Mouse (Mus musculus) stomach, embryonic 16.5 days (tissue): Measurements from ENCODE around the gene Kdm8. TPM values are rescaled to one million over a fixed set of nuclear protein-coding genes. Genes with fewer than 3 reads are reported as not detected.

Source experiments
- ATAC-seq: fragments of 200-750 bp; cut with Nextera tagmentation; 2 replicates; pipeline ENCODE4 v1.8.0; 2017; ENCODE audit warnings: moderate number of reproducible peaks, moderate TSS enrichment; ENCODE audit not compliant: insufficient read depth, low FRiP score
- H3K27ac ChIP-seq: fragments of 300-500 bp; sonication (generic); 2 replicates; pipeline ENCODE4 v1.5.1; 2014; ENCODE audit warnings: low read length
- H3K27me3 ChIP-seq: fragments of 300-500 bp; sonication (generic); 2 replicates; pipeline ENCODE4 v1.6.1; 2014; ENCODE audit warnings: low read length, control low read depth, mixed read lengths; ENCODE audit not compliant: control insufficient read depth, insufficient read depth
- H3K36me3 ChIP-seq: fragments of 300-500 bp; sonication (generic); 2 replicates; pipeline ENCODE4 v1.6.1; 2014; ENCODE audit warnings: low read length; ENCODE audit not compliant: control insufficient read depth, insufficient read depth
- H3K4me1 ChIP-seq: fragments of 300-500 bp; sonication (generic); 2 replicates; pipeline ENCODE4 v1.6.1; 2014; ENCODE audit warnings: low read length, control low read depth, mixed read lengths; ENCODE audit not compliant: control insufficient read depth, insufficient read depth
- H3K4me2 ChIP-seq: fragments of 300-500 bp; sonication (generic); 2 replicates; pipeline ENCODE4 v1.6.1; 2014; ENCODE audit warnings: low read depth, low read length, mixed read lengths
- H3K4me3 ChIP-seq: fragments of 300-500 bp; sonication (generic); replicated peaks from 2 replicates; pipeline ENCODE4 v1.5.1; 2014; ENCODE audit warnings: mild to moderate bottlenecking, low read length
- H3K9ac ChIP-seq: fragments of 300-500 bp; sonication (generic); 2 replicates; pipeline ENCODE4 v1.6.1; 2014; ENCODE audit warnings: low read length
- H3K9me3 ChIP-seq: fragments of 300-500 bp; sonication (generic); replicated peaks from 2 replicates; pipeline ENCODE4 v1.6.1; 2016; ENCODE audit warnings: low read length, control low read depth; ENCODE audit not compliant: control insufficient read depth
- WGBS: fragments of 180-500 bp; shearing (Covaris S2); extraction: QIAGEN DNeasy Blood & Tissue Kit; methylation state at CpG from one replicate; pipeline ENCODE4 v1.1.7; 2014; 5-methylcytosine and 5-hydroxymethylcytosine counted together
- polyA plus RNA-seq: library from polyadenylated mRNA; unstranded; fragments of >200 nt; fragmentation: Nextera tagmentation; extraction: Ambion mirVana; gene quantifications from 2 replicates; pipeline ENCODE4 v1.2.1, GENCODE M21; 2015

Gene Kdm8
- polyA plus RNA-seq, 1 experiment from 2014 or later: 8.7 TPM

GRCm38 (mm10) chr7:125488706-125489105 lies 44.2 kb downstream of the Kdm8 start:
- Histone ChIP-seq H3K4me3 (no peak overlapping the region), H3K9me3 (no peaks in the 10 kb centered on the region), H3K9ac (no peak overlapping the region), H3K27me3 (no peaks in the 10 kb centered on the region), H3K36me3 (no peaks in the 10 kb centered on the region), H3K4me1 (peaks cover 19% of the 10 kb centered on the region), H3K27ac (no peak overlapping the region), H3K4me2 (no peak overlapping the region)
- WGBS: 82% methylated on average over 6 of the region's 6 CpGs
- no peak for ATAC-seq

GRCm38 (mm10) chr7:125489636-125490035 lies 45.2 kb downstream of the Kdm8 start:
- no peak overlapping the region for H3K4me3 ChIP-seq
- H3K27me3 ChIP-seq: no peaks in the 10 kb centered on the region
- H3K4me2 ChIP-seq: no peak overlapping the region
- no peaks in the 10 kb centered on the region for H3K36me3 ChIP-seq
- H3K4me1 ChIP-seq: peaks cover 19% of the 10 kb centered on the region
- no peak for ATAC-seq
- 83% methylated on average over 2 of the region's 2 CpGs for WGBS
- no peak overlapping the region for H3K27ac ChIP-seq
- H3K9me3 ChIP-seq: no peaks in the 10 kb centered on the region
- 0 out of 2 replicates have a peak overlapping the region, but pooled peaks have one; percentile 12 for H3K9ac ChIP-seq

GRCm38 (mm10) chr7:125490947-125491735 lies 46.7 kb downstream of the Kdm8 start, which contains the start of gene Nsmce1:
Gene Nsmce1, minus strand, starts transcription at chr7:125491596.
- Histone ChIP-seq H3K4me2 (peak within 1 kb of the TSS; percentile 75), H3K4me1 (peaks cover 19% of the 10 kb centered on the region), H3K27ac (peak within 1 kb of the TSS; percentile 90), H3K36me3 (no peaks in the 10 kb centered on the region), H3K9ac (peak within 1 kb of the TSS; percentile 79), H3K9me3 (no peaks in the 10 kb centered on the region), H3K27me3 (no peaks in the 10 kb centered on the region), H3K4me3 (peak within 1 kb of the TSS; percentile 74)
- under 1% methylated on average over 56 of the region's 56 CpGs for WGBS
- peak; percentile 97 for ATAC-seq

DNA sequence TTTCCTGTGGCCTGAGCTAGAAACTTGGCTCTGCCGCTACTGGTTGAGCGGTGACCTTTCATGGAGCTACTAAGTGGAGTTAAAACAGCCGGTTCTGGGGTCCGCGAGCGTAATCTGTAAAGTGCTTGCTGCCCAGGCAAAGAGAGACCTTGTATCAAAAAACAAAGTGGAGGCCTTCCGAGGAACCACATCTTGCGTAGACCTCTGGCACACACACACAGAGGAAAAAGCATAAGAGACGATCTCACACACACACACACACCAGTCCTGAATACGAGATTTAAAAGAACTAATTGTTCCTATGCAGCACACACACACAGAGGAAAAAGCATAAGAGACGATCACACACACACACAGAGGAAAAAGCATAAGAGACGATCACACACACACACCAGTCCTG lies 47.3 kb downstream of the Kdm8 start:
- Histone ChIP-seq H3K9me3 (no peaks in the 10 kb centered on the region), H3K9ac (peak overlapping the region; percentile 79), H3K27me3 (no peaks in the 10 kb centered on the region), H3K4me1 (peaks cover 17% of the 10 kb centered on the region), H3K4me2 (peak overlapping the region; percentile 75), H3K27ac (peak overlapping the region; percentile 90), H3K4me3 (peak overlapping the region; percentile 74), H3K36me3 (no peaks in the 10 kb centered on the region)
- 20% methylated on average over 12 of the region's 12 CpGs for WGBS
- peak; percentile 8; the same call in 1 of the 2 replicates for ATAC-seq

DNA sequence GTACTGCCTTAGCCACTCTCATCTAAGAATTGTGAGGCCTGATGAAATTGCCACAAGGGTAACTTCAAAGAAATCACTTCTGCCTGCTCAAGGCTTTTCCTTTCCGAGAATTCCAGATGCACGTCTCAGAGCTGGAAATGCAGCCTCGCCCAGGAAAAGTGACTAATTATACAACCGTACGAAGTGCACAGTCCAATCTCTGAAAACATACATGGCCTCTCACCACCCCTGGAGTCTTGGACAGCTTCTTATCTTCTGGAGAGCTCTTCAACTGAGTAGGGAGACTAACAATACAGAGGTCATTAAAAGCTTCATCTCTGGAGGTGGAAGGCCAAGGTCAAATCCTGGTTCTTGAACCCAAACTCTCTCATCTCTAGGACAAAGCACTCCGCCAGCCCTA lies 48.1 kb downstream of the Kdm8 start:
- no peak overlapping the region for H3K4me2 ChIP-seq
- 0 out of 2 replicates have a peak overlapping the region, but pooled peaks have one; percentile 90 for H3K27ac ChIP-seq
- no peaks in the 10 kb centered on the region for H3K9me3 ChIP-seq
- no peak for ATAC-seq
- H3K36me3 ChIP-seq: no peaks in the 10 kb centered on the region
- no peaks in the 10 kb centered on the region for H3K27me3 ChIP-seq
- WGBS: 71% methylated on average over 6 of the region's 6 CpGs
- no peak overlapping the region for H3K9ac ChIP-seq
- H3K4me3 ChIP-seq: no peak overlapping the region
- peaks cover 12% of the 10 kb centered on the region for H3K4me1 ChIP-seq

DNA sequence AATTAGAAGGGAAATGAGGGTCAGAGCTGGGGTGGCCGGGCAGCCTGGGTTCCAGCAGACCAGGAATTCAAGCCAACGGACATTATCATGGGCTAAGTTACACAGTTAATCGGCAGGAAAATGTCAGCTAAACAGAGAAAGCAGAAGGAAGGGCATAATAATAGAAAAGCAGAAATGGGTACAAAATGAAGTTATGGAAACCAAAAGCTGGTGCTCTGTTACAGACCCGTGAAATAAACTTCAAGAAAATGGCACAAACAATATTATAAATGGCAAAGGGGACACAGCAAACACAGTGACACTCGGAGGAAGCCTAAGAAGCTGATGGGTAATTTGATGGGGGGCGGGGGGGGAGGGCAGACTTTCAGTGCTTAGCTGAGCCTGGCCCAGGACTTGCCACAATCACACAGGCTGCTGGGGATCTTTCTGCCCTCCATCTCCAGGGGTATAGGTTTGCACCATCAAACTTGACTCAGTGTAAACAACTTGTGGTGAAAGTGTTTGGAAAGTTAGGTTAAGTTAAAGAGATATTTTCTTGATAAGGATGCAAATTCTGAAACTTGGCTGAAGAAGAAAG lies 51.5 kb downstream of the Kdm8 start:
- no peaks in the 10 kb centered on the region for H3K27me3 ChIP-seq
- H3K4me3 ChIP-seq: no peak overlapping the region
- WGBS: 65% methylated on average over 6 of the region's 6 CpGs
- ATAC-seq: no peak
- H3K4me2 ChIP-seq: no peak overlapping the region
- H3K9me3 ChIP-seq: no peaks in the 10 kb centered on the region
- H3K36me3 ChIP-seq: no peaks in the 10 kb centered on the region
- H3K9ac ChIP-seq: no peak overlapping the region
- no peak overlapping the region for H3K27ac ChIP-seq
- H3K4me1 ChIP-seq: peaks cover 14% of the 10 kb centered on the region; the same call in 1 of the 2 replicates

GRCm38 (mm10) chr7:125499927-125500868 lies 55.7 kb downstream of the Kdm8 start:
- WGBS: 55% methylated on average over 13 of the region's 13 CpGs
- H3K4me2 ChIP-seq: no peak overlapping the region
- peak overlapping the region; percentile 75 for H3K27ac ChIP-seq
- H3K27me3 ChIP-seq: no peaks in the 10 kb centered on the region
- H3K9ac ChIP-seq: no peak overlapping the region
- no peaks in the 10 kb centered on the region for H3K9me3 ChIP-seq
- H3K36me3 ChIP-seq: no peaks in the 10 kb centered on the region
- H3K4me3 ChIP-seq: no peak overlapping the region
- ATAC-seq: peak; percentile 59; the same call in 1 of the 2 replicates
- peaks cover 10% of the 10 kb centered on the region; the same call in 1 of the 2 replicates for H3K4me1 ChIP-seq

DNA sequence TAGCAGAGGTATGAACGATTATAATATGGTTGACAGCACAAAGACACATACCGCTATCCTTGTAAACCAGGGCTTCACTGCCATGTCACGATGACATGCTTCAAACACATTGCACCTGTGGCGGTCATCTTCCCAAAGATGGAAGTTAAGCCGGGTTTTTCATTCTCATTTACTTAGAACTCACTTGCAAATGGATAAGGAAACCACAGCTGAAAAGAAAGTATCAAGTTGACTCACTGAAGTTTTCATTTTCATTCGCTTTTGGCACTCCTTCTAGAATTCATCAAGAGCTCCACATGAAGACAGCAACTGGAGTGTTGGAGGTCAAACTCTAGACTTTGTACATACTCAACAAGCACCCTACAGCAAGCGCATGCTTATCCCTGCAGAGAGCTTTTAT lies 56.4 kb downstream of the Kdm8 start:
- no peak for ATAC-seq
- no peak overlapping the region for H3K4me2 ChIP-seq
- H3K4me1 ChIP-seq: peaks cover 10% of the 10 kb centered on the region; the same call in 1 of the 2 replicates
- H3K9me3 ChIP-seq: no peaks in the 10 kb centered on the region
- H3K27me3 ChIP-seq: no peaks in the 10 kb centered on the region
- H3K9ac ChIP-seq: no peak overlapping the region
- H3K36me3 ChIP-seq: no peaks in the 10 kb centered on the region
- 89% methylated on average over 7 of the region's 7 CpGs for WGBS
- no peak overlapping the region for H3K4me3 ChIP-seq
- peak overlapping the region; percentile 43 for H3K27ac ChIP-seq
